Mouse (Mus musculus) cerebellum, postnatal 25 days (tissue): ENCODE data around the gene Rnf167.

Experiments
- DNase-seq, 2 experiments: peaks; one replicate each; pipeline ENCODE4 v3.0.0; 2021; ENCODE audit warnings: mixed read lengths in 2 of 2

Gene Rnf167

DNA sequence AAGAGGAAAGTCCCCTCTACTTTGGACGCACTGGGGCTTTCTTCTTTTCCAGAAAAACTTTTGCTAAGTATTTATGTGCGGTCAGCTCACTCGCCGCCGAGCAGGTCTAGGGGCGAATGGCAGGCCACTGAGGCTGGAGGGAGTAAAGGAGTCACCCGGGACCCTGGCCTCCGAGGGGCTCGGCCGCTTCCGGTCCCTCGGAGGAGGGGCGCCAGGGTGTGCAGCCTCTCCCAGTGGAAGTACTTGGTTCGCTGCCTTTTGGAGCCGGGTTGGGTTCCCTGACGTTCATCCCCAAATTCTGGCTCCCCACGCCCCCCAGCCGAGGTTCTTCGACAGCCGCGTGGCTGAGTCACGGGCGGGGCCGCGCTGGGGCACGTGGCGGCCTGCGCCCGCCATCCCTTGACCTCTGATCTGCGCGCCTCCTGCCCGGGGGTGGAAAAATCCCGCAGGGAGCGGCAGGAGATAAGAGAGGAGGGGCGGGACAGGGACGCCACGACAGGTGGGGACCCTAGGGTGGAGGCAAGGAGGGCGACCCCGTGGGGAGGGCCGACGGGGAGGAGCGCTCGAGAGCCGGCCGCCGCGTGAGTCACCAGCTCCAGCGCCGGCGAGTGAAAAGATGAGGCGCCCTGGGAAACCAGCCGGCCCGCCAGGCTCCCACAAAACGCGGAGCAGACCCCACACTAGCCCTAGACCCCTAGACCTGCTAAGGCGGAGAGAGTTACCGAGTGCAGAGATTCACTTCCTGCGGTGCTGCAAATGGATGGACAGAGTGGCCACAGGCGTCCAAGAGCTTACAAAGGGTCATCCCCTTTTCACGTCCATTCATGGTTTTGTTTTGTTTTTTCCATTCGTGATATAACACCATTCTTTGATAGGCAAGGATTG lies 8.8 kb downstream of the Rnf167 start:
- peak; percentile 56 to 60 for DNase-seq

DNA sequence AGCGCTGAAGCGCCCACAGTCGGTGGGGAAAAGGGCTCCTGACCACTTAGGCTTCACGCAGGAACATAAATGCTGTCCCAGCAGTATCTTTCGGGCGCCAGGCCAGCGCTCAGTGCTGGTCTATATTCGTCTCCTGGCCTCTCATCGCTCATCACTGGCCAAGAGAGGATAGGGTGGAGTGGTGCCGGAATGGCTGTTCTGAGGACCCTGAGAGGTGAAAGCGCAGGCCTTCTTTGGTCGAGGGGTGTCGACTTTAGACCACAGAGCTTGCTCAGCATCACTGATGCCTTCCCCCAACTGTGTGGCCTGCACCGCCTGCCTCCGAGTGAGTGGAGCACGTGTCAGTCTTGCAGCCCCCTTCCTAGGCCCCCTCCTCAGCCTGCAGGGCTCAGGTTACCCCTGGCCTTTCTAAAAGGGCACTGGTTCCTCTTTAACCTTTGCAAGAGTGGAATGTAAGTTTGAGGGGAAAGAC lies 9.5 kb downstream of the Rnf167 start:
- DNase-seq: peak; percentile 61 to 77

DNA sequence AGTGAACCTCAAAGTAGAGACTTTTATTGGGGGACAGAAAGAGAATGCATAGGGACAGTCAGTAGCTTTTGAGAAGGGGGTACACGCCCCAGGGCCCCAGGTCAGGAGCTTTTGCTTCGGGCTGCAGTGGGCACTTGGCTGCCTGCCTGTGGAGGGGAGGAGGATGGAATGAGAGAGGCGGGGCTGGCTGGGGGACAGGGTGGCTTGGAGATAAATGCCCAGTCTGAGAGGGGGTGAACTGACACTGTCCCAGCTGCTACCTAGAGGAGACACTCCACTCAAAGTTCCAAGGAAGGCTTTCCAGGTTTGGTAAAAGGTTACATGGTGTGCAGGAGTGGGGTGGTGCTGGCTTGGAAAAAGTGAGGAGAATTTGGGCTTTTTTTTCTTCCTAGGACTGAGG lies 9.9 kb downstream of the Rnf167 start, which contains the start of gene Eno3:
Gene Eno3, plus strand, starts transcription at position 239 of the 400 bp plus-strand sequence.
- DNase-seq: peak in 1 of 2 experiments; percentile 56

DNA sequence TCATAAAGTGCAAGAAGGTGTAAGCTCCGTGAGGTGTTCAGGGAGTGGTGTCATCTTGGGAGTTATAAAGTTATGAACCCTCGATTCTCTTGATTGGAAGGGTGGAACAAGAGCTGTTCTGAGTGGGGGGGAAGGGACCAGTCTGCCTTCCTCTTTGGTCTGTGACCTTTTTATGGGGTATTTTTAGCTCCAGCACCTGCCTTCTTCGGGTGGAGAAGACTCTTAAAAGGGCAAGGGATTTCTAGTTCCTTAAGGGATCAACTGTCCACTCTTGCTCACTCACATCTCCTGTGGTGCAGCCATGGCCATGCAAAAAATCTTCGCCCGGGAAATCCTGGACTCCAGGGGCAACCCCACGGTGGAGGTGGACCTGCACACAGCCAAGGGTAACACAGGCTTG lies 10.5 kb downstream of the Rnf167 start:
- DNase-seq: no peak

- DNase-seq: no peak
Measured at GRCm38 (mm10) chr11:70657991-70658390, 11.0 kb downstream of the Rnf167 start.

- no peak for DNase-seq
Measured at GRCm38 (mm10) chr11:70658521-70658920, 11.5 kb downstream of the Rnf167 start.

- DNase-seq: no peak
Measured at GRCm38 (mm10) chr11:70658942-70659341, 11.9 kb downstream of the Rnf167 start.

GRCm38 (mm10) chr11:70660571-70660970 lies 13.5 kb downstream of the Rnf167 start:
- no peak for DNase-seq

DNA sequence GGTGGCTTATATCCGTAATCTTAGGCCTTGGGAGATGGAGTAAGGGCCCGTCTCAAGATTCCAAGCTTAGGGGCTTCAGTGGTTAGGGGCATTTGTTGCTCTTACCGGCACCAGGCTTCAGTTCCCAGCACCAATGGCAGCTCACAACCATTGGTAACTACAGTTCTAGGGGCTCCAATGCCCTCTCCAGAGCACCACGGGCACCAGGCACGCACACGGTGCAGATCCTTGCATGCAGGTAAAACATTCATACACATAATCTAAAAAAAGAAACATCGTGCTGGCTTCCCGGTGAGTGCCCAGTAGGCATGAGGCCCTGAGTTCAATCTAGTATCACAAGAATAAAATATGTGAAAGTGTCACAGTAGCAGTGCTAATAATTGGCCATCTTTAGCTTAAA lies 16.1 kb downstream of the Rnf167 start:
- DNase-seq: no peak

DNA sequence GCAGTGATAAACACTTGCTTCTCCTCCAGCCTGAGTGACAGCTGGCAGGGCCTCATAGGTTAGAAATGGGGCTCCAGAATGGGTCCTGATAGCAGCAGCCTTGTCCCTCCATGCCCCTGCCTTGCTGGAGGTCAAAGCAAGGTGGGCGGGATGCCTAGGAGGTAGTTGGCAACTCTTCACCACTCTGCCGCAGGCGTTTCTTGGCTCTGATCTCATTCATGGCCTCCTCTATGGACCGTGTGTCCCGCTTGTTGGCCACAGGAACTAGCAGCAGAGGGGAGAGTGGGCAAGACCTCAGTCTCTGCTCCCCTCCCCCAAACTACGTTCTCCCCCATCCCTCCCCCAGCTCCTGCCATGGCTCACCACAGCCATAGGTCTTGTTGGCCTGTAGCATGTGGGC lies 16.9 kb downstream of the Rnf167 start:
- DNase-seq: no peak

DNA sequence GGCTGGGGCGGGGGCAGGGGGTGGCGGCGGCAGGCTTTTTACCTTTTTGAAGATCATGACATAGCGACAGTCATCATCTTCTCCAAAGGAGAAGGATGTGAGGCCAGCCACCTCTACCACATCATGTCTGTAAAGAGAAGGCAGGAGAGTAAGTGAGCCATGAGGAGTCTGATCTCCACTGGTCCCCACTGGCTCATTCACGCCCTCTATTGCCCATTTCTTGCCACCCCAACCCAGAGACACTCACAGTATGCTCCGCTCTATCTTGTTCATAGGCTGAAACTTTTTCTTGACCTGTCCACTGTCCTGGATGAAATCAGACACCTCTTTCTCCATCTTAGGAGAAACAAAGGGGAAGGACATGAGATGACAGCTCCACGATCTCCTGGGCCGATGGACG lies 17.7 kb downstream of the Rnf167 start:
- DNase-seq: no peak

- DNase-seq: no peak
Measured at GRCm38 (mm10) chr11:70666687-70667086, 19.7 kb downstream of the Rnf167 start.

- no peak for DNase-seq
Measured at GRCm38 (mm10) chr11:70667271-70668150, 20.5 kb downstream of the Rnf167 start.

- DNase-seq: peak; percentile 85 to 87
Measured at GRCm38 (mm10) chr11:70668335-70668770, 21.3 kb downstream of the Rnf167 start.

DNA sequence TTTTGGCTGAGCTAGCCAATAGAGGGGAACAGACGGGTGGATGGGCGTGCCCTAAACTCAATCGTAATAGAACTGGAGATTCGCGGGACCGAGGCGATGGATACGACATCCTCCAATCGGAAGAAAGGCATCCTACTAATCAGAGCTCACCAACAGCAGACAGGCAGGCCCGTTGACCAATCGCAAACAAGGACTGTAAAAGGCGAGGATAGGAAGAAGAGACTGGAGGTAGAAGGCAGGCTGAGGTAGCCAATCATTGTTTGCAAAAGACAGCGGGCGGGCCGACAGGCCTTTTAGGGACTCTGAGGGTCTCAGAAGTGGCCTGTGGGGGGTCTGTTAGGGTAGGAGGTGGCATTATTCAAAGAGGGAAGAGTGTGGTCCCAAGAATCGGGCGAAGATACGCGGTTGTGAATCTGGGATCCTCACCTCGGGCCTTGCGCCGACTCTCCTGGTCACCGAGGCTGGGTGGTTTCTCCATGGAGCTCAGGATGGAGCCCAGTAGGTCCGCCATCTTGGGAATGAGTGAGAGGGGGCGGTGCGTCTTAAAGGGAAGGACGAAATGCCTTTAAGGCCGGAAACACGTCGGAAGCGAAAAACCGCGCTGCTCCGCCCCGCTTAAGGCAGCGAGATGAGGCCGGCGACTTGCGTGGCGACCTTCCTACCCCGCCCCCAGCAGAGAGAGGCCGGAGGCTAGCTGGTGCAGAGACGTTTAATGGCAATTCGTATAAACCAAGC lies 21.9 kb downstream of the Rnf167 start, which contains the start of gene Spag7:
Gene Spag7, minus strand, starts transcription at position 646 of the 735 bp plus-strand sequence.
- DNase-seq: peak; percentile 96 to 97

DNA sequence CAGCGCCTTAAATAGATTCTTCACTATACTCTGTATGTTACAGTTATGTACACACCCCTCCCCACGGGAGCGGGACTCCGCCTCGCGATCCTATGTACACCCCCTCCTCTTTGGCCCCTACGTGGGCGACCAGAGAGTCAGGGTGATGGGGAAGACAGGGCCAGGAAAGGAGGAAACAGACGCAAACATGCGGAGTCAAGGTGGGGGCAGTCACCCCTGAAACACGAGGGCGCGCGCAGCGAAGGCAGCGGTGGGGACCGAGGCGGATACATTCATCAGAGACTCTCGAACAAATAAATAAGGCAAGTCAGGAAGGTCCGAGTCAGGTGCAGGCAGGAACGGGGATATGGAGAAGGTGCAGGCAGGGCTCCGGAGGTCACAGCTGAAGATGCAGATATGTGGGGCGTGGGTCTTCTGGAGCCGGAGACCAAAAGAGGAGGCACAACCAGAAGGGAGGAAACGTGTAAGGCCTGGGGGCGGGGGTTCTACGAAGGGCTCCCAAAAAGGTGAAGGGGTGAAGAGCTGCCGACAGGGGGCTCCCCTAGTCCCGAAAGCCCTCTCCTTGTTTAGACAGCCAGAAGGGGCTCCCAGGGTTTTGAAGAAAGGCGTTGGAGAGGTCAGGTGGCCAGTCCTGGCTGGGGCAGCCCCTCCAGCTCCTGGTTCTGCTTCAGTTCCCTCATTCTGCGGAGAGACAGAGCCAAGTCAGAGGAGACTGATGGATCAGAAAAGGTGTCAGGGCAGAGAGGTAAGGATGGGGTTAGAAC lies 22.7 kb downstream of the Rnf167 start:
- peak; percentile 76 to 83 for DNase-seq

DNA sequence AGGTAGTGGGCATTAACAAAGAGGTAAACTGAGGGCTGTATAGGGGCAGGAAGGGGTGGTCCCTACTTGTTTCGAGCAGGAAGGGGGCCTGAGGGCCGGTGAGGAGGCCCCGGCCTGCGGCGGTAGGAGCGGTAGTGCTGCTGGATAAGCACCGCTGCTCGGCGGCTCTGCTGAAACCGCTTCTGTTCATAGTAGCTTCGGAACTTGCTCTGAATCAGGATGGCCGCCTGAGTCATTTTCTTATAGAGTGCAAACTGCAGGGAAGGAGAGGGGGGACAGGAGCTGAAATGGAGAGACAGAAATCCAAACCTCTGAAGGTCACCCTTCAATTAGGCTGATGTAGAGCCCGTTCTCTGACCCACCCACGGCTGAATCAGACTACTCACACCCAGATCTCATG lies 23.4 kb downstream of the Rnf167 start:
- DNase-seq: peak; percentile 47 to 51

- no peak for DNase-seq
Measured at GRCm38 (mm10) chr11:70671333-70672047, 24.5 kb downstream of the Rnf167 start.

GRCm38 (mm10) chr11:70674014-70674413 lies 27.0 kb downstream of the Rnf167 start:
- DNase-seq: peak in 1 of 2 experiments; percentile 30

DNA sequence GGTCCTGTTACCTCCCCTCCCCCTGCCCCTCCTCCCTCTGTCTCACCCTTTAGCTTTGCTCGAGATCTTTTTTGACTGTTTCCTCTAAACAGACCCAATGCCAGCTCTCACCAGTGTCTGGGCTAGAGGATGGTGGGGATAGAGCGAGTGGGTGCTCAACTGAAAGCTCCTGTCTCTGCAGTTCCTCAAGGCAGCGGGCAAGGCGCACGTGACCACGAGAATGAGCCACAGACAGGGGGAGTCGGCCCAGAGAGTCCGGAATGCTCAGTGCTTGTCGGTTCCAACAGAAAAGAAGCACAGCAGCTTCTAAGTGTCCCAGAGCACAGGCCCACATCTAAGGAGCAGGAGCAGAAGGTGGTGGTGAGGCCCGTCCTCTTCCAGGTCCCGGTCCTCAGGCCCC lies 27.5 kb downstream of the Rnf167 start:
- no peak for DNase-seq

DNA sequence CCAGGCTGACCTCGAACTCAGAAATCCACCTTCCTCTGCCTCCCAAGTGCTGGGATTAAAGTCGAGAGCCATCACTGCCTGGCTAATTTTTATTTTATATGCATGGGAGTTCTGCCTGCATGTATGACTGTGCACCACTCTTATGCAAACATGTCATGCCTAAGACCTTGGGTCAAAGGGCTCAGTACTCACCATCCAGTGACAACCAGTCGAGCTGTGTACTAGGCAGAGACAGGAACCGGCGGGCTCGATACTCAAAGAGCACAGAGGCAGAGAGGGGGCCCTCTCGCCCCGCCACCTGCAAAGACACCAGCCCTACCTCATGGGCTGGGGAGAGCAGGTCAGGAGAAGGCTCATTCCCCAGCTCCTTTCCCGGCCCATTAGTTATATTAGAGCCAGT lies 31.1 kb downstream of the Rnf167 start:
- peak in 1 of 2 experiments; percentile 6 for DNase-seq
